Mouse (Mus musculus): ENCODE results near the gene Arg1. TPM values are rescaled to one million over a fixed set of nuclear protein-coding genes. Genes with fewer than 3 reads are reported as not detected.

The Arg1 gene
- polyA plus RNA-seq, 1 experiment = 5.8 TPM

DNA sequence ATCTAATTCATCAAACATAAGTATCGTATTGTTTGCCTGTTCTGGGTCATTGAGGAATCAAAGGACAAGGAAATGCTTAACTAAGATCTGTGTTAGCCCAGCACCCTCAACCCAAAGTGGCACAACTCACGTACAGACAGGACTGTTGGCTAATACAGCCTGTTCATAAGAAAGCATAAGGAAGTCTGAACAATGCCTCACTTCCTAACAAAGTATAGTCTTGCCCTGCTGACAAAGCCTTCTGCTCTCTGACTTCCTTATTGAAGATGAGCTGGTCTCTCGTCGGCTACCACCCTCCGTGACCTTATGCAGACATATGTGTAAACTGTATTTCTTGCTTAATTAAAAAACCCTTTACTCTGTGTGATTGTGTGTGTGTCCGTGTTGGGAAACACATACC, 2.9 kb upstream of the Arg1 start:
- TF ChIP-seq POLR2A (IDR thresholded peaks at IDR 0.05; ENCODE audit: borderline replicate concordance, control insufficient read depth, low read depth, low read length) (no peak), CTCF (IDR thresholded peaks at IDR 0.05; ENCODE audit: control insufficient read depth, insufficient read depth, low read length) (no peak)
- Histone ChIP-seq H3K4me3 (replicated peaks; ENCODE audit: control insufficient read depth, low read depth, low read length) (no peak overlapping the region), H3K4me1 (ENCODE audit: control insufficient read depth, insufficient read depth, low read length) (no peaks in the 10 kb centered on the region), H3K27ac (ENCODE audit: control insufficient read depth, insufficient read depth, low read depth, low read length, poor library complexity) (no peak overlapping the region)
- WGBS = 36% methylated on average over 6 of the region's 6 CpGs

DNA sequence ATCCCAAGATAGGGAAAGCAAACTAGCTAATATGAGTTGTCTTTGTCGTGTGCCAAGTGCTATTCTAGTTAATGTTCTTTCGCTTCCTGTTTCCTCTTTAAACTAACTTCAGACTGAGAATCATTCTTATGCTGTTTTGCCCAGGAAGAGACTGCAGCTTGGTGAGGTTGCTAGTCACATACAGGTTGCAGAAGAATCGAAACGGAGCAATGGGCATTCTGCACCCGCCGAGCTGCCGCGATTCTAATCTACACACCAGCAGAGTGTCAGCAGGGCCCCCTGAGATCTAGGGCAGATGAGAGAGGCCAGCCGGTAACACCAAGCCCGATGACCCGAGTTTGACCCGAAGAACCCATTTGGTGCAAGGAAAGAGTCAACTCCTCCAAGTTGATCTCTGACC, 788 bp upstream of the Arg1 start:
- Histone ChIP-seq H3K4me3 (replicated peaks; ENCODE audit: control insufficient read depth, low read depth, low read length) (peak overlapping the region; percentile 10), H3K27ac (ENCODE audit: control insufficient read depth, insufficient read depth, low read depth, low read length, poor library complexity) (no peak overlapping the region), H3K4me1 (ENCODE audit: control insufficient read depth, insufficient read depth, low read length) (no peaks in the 10 kb centered on the region)
- no peak for TF ChIP-seq CTCF (IDR thresholded peaks at IDR 0.05; ENCODE audit: control insufficient read depth, insufficient read depth, low read length)
- WGBS = 12% methylated on average over 12 of the region's 12 CpGs

DNA sequence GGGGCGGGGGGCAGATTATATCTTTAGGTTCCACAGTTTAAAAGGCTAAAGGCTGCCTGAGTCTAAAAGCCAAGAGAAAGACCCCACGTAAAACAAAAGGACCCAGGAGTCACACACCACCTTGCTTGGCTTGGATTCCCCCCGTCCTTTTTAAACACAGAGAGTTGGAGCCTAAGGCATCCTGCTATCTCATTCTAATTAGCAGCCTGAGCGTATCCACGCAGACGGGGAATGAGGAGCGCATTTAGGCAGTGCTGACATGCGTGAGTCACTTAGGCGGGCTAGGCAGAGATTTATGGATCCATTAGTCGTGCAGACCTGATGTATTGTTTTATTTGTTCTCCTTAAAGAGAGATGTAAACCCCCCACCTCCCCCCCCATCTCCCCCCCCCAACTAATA, 904 bp downstream of the Arg1 start:
- no peak overlapping the region for H3K27ac ChIP-seq (ENCODE audit: control insufficient read depth, insufficient read depth, low read depth, low read length, poor library complexity)
- H3K4me1 ChIP-seq (ENCODE audit: control insufficient read depth, insufficient read depth, low read length) = no peaks in the 10 kb centered on the region
- no peak overlapping the region for H3K4me3 ChIP-seq (replicated peaks; ENCODE audit: control insufficient read depth, low read depth, low read length)
- TF ChIP-seq CTCF (IDR thresholded peaks at IDR 0.05; ENCODE audit: control insufficient read depth, insufficient read depth, low read length) = no peak
- TF ChIP-seq POLR2A (IDR thresholded peaks at IDR 0.05; ENCODE audit: borderline replicate concordance, control insufficient read depth, low read depth, low read length) = no peak
- WGBS = 87% methylated on average over 10 of the region's 10 CpGs

DNA sequence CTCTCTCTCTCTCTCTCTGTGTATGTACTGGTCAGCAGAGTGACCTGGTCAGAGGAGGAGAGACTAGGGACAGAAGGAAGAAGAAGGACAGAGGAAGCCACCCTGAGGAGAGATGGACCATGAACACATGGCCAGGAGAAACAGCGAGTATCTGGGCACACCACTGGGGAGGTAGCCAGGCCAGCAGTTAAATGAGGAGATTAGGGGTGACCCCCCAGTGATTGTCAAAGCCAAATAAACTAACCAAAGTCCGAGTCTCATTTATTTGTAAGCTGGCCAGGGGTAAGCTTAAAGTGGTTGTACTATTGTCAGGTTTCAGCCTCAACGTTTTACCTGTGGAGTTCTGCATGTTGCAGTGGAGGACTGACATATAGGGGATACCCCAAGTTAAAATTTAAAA, 3.0 kb downstream of the Arg1 start:
- 81% methylated on average over 3 of the region's 3 CpGs for WGBS
- no peak overlapping the region for H3K27ac ChIP-seq (ENCODE audit: control insufficient read depth, insufficient read depth, low read depth, low read length, poor library complexity)
- H3K4me1 ChIP-seq (ENCODE audit: control insufficient read depth, insufficient read depth, low read length) = no peaks in the 10 kb centered on the region
- no peak for TF ChIP-seq POLR2A (IDR thresholded peaks at IDR 0.05; ENCODE audit: borderline replicate concordance, control insufficient read depth, low read depth, low read length)
- no peak overlapping the region for H3K4me3 ChIP-seq (replicated peaks; ENCODE audit: control insufficient read depth, low read depth, low read length)

DNA sequence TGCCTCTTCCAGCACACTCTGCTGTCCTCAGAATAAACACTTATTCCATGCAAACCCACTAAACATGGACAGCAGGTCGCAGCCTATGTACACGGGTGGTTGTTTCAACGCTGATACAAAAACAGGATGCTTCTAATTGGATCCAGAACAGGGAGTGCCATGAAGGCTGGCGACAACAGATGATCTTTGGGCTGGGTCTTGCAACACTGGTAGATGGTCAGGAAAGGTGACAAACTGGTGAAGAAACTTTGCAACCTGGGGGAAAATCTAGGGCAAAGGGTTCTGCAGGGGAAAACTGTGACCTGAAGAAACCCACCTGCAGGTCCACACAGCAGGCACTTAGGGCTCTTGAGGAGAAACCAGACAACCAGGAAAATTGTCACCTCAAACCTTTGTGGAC, 4.3 kb downstream of the Arg1 start:
- H3K27ac ChIP-seq (ENCODE audit: control insufficient read depth, insufficient read depth, low read depth, low read length, poor library complexity) = no peak overlapping the region
- WGBS = 82% methylated on average over 4 of the region's 4 CpGs
- TF ChIP-seq CTCF (IDR thresholded peaks at IDR 0.05; ENCODE audit: control insufficient read depth, insufficient read depth, low read length) = no peak
- no peak for TF ChIP-seq POLR2A (IDR thresholded peaks at IDR 0.05; ENCODE audit: borderline replicate concordance, control insufficient read depth, low read depth, low read length)

DNA sequence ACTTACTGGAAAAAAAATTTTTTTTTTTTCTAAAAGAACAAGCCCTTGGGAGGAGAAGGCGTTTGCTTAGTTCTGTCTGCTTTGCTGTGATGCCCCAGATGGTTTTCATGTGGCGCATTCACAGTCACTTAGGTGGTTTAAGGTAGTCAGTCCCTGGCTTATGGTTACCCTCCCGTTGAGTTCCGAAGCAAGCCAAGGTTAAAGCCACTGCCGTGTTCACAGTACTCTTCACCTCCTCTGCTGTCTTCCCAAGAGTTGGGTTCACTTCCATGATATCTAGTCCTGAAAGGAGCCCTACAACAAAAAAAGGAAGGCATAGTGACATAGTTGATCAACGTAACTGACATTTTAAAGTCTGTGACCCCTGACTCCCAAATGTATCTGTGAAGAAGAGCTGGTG, 11.8 kb downstream of the Arg1 start:
- Histone ChIP-seq H3K4me3 (replicated peaks; ENCODE audit: control insufficient read depth, low read depth, low read length) (no peak overlapping the region), H3K27ac (ENCODE audit: control insufficient read depth, insufficient read depth, low read depth, low read length, poor library complexity) (no peak overlapping the region), H3K4me1 (ENCODE audit: control insufficient read depth, insufficient read depth, low read length) (peaks cover 2% of the 10 kb centered on the region; the same call in 1 of the 2 replicates)
- TF ChIP-seq CTCF (IDR thresholded peaks at IDR 0.05; ENCODE audit: control insufficient read depth, insufficient read depth, low read length) = no peak
- TF ChIP-seq POLR2A (IDR thresholded peaks at IDR 0.05; ENCODE audit: borderline replicate concordance, control insufficient read depth, low read depth, low read length) = no peak
- WGBS = 91% methylated on average over 6 of the region's 6 CpGs

More for the DNA sequence above, 4.3 kb downstream of the Arg1 start:
- Histone ChIP-seq H3K4me1 (ENCODE audit: control insufficient read depth, insufficient read depth, low read length) (no peaks in the 10 kb centered on the region), H3K4me3 (replicated peaks; ENCODE audit: control insufficient read depth, low read depth, low read length) (no peak overlapping the region)

DNA sequence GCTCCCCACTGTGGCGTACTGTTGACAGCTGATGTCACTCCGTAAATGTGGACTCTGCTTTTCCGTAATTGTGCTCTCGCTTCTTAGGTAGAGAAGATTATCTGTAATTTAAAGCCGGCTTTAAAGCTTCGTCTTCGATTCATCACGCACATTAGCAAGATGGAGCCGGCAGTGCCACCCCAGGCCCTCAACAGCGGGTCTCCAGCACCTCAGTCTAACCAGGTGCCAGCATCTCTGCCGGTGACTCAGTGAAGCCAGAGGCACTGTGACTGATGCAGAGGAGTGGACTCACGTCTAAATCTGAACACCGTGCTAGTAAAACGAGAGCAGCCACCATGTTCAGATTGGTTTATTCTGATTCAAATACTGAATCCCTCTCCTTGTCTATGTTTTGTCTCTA, 14.7 kb downstream of the Arg1 start:
- no peak overlapping the region for H3K4me3 ChIP-seq (replicated peaks; ENCODE audit: control insufficient read depth, low read depth, low read length)
- WGBS = 92% methylated on average over 14 of the region's 14 CpGs
- H3K4me1 ChIP-seq (ENCODE audit: control insufficient read depth, insufficient read depth, low read length) = peaks cover 2% of the 10 kb centered on the region; the same call in 1 of the 2 replicates
- no peak for TF ChIP-seq CTCF (IDR thresholded peaks at IDR 0.05; ENCODE audit: control insufficient read depth, insufficient read depth, low read length)
- no peak overlapping the region for H3K27ac ChIP-seq (ENCODE audit: control insufficient read depth, insufficient read depth, low read depth, low read length, poor library complexity)

DNA sequence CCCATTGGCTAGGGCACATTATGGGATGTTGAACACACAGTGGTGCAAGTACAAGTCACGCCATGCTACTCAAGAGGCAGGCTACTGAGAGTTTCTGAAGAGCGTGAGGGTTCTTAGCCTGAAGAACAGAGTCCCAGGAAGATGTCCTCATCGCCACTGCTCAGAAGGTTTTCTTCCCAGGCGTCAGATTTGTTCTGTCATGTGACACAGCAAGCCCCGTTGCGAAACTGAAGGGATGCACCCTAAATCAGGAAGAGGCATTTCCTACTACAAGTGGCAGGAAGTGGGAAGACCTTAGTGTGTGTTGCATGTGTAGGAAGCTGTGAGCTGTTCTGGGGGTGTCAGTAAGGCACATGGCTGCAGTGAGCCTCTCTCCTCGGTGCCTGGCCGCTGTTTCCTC, 16.1 kb downstream of the Arg1 start:
- H3K4me1 ChIP-seq (ENCODE audit: control insufficient read depth, insufficient read depth, low read length) = peaks cover 2% of the 10 kb centered on the region; the same call in 1 of the 2 replicates
- TF ChIP-seq POLR2A (IDR thresholded peaks at IDR 0.05; ENCODE audit: borderline replicate concordance, control insufficient read depth, low read depth, low read length) = no peak
- TF ChIP-seq CTCF (IDR thresholded peaks at IDR 0.05; ENCODE audit: control insufficient read depth, insufficient read depth, low read length) = no peak
- H3K27ac ChIP-seq (ENCODE audit: control insufficient read depth, insufficient read depth, low read depth, low read length, poor library complexity) = no peak overlapping the region
- H3K4me3 ChIP-seq (replicated peaks; ENCODE audit: control insufficient read depth, low read depth, low read length) = no peak overlapping the region
- WGBS = 46% methylated on average over 8 of the region's 8 CpGs

DNA sequence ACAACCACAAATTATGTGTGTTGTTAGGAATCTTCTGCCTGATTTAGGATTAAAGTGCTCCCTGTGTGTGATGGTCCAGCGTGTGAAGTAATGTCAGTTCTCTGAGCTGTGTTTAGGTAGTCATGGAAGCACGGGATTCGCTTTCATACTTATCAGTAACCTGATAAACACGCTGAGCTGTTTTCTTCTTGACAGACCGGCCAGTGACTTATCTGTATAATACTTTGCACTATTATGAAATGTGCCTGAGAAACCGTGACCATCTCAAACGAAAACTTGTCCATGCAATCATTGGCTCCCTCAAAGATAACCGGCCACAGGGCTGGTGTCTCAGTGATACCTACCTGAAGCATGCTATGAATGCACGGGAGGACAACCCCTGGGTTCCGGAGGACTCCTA, 21.7 kb downstream of the Arg1 start:
- Histone ChIP-seq H3K27ac (ENCODE audit: control insufficient read depth, insufficient read depth, low read depth, low read length, poor library complexity) (no peak overlapping the region), H3K4me3 (replicated peaks; ENCODE audit: control insufficient read depth, low read depth, low read length) (no peak overlapping the region), H3K4me1 (ENCODE audit: control insufficient read depth, insufficient read depth, low read length) (no peaks in the 10 kb centered on the region)
- 92% methylated on average over 10 of the region's 10 CpGs for WGBS
- TF ChIP-seq CTCF (IDR thresholded peaks at IDR 0.05; ENCODE audit: control insufficient read depth, insufficient read depth, low read length) (no peak), POLR2A (IDR thresholded peaks at IDR 0.05; ENCODE audit: borderline replicate concordance, control insufficient read depth, low read depth, low read length) (no peak)
